Mouse (Mus musculus) layer of hippocampus, adult 9-10 months (tissue): ENCODE results near the gene Vmn2r82.
"Not testable (repeated sequence)": the region's sequence is repeated elsewhere in the genome, so short reads cannot be mapped to it uniquely, and the experiment has no call there.

Experiments used
- DNase-seq: peaks from one replicate; pipeline ENCODE4 v3.0.0; 2022; ENCODE audit warnings: low spot score

Gene Vmn2r82

GRCm38 (mm10) chr10:79356220-79356619 is at the start of gene Vmn2r82:
Vmn2r82 (plus strand) TSS chr10:79356520.
- DNase-seq = not testable (repeated sequence)

- not testable (repeated sequence) for DNase-seq
Measured at GRCm38 (mm10) chr10:79322033-79322736, 34.1 kb upstream of the Vmn2r82 start.

GRCm38 (mm10) chr10:79322737-79323086 is 33.6 kb upstream of the Vmn2r82 start:
- DNase-seq = no peak

GRCm38 (mm10) chr10:79399946-79400700 is 43.8 kb downstream of the Vmn2r82 start:
- DNase-seq = not testable (repeated sequence)

GRCm38 (mm10) chr10:79417142-79417771 is 60.9 kb downstream of the Vmn2r82 start:
- no peak for DNase-seq

- DNase-seq = not testable (repeated sequence)
Measured at GRCm38 (mm10) chr10:79417772-79418170, 61.5 kb downstream of the Vmn2r82 start.

GRCm38 (mm10) chr10:79435141-79435820 is 79.0 kb downstream of the Vmn2r82 start:
- not testable (repeated sequence) for DNase-seq
